Mouse (Mus musculus): Measurements from ENCODE around the gene Mybpc2. TPM values are rescaled to one million over a fixed set of nuclear protein-coding genes. Genes with fewer than 3 reads are reported as not detected.

Gene Mybpc2
- total RNA-seq (2014; fragmentation: Nextera tagmentation) = not detected in 2 replicates
- total RNA-seq (2017) = 0.05 TPM in 1 of 2 replicates, not detected in the other
- polyA plus RNA-seq (2012) = not detected in 2 replicates

- DNase-seq (ENCODE audit: low spot score) (no peak), ATAC-seq (ENCODE audit: extremely low read depth, insufficient number of reproducible peaks, low FRiP score, poor library complexity, severe bottlenecking) (no peak)
- Histone ChIP-seq H3K4me1 (ENCODE audit: insufficient read depth, low read depth, low read length) (peaks cover 18% of the 10 kb centered on the region), H3K36me3 (replicated peaks) (no peaks in the 10 kb centered on the region), H3K9me3 (replicated peaks) (no peaks in the 10 kb centered on the region), H3K4me3 (ENCODE audit: low read depth, low read length) (no peak within 1 kb of the TSS), H3K27me3 (ENCODE audit: insufficient read depth, low read length) (peaks cover 75% of the 10 kb centered on the region)
- TF ChIP-seq GATA2 (IDR thresholded peaks at IDR 0.05; ENCODE audit: borderline replicate concordance, low read depth, low read length) (no peak), GATA1 (IDR thresholded peaks at IDR 0.05; ENCODE audit: borderline replicate concordance, low read length) (no peak), CTCF (IDR thresholded peaks at IDR 0.05; ENCODE audit: low read depth, low read length) (no peak), POLR2AphosphoS5 (IDR thresholded peaks at IDR 0.05; ENCODE audit: insufficient replicate concordance, low read depth, low read length) (no peak), TAL1 (conservative IDR thresholded peaks at IDR 0.05; ENCODE audit: low read depth, low read length) (no peak)
Observed at GRCm38 (mm10) chr7:44524502-44524901, at the start of gene Mybpc2. Gene Mybpc2 (minus strand): TSS chr7:44524656.

GRCm38 (mm10) chr7:44572956-44573484 lies 48.6 kb upstream of the Mybpc2 start:
- TF ChIP-seq CTCF (IDR thresholded peaks at IDR 0.05; ENCODE audit: low read depth, low read length) = no peak
- no peak for TF ChIP-seq GATA2 (IDR thresholded peaks at IDR 0.05; ENCODE audit: borderline replicate concordance, low read depth, low read length)
- no peaks in the 10 kb centered on the region for H3K9me3 ChIP-seq (replicated peaks)
- H3K4me1 ChIP-seq (ENCODE audit: insufficient read depth, low read depth, low read length) = peaks cover 10% of the 10 kb centered on the region; the same call in 1 of the 2 replicates
- ATAC-seq (ENCODE audit: extremely low read depth, insufficient number of reproducible peaks, low FRiP score, poor library complexity, severe bottlenecking) = no peak
- H3K27me3 ChIP-seq (ENCODE audit: insufficient read depth, low read length) = peaks cover 29% of the 10 kb centered on the region
- H3K36me3 ChIP-seq (replicated peaks) = no peaks in the 10 kb centered on the region
- DNase-seq (ENCODE audit: low spot score) = no peak
- H3K4me3 ChIP-seq (ENCODE audit: low read depth, low read length) = no peak overlapping the region

- TF ChIP-seq GATA2 (IDR thresholded peaks at IDR 0.05; ENCODE audit: borderline replicate concordance, low read depth, low read length) (no peak), CTCF (IDR thresholded peaks at IDR 0.05; ENCODE audit: low read depth, low read length) (no peak), TAL1 (conservative IDR thresholded peaks at IDR 0.05; ENCODE audit: low read depth, low read length) (no peak), GATA1 (IDR thresholded peaks at IDR 0.05; ENCODE audit: borderline replicate concordance, low read length) (no peak), POLR2AphosphoS5 (IDR thresholded peaks at IDR 0.05; ENCODE audit: insufficient replicate concordance, low read depth, low read length) (no peak)
- DNase-seq (ENCODE audit: low spot score) = no peak
Observed at GRCm38 (mm10) chr7:44572213-44572701, 47.8 kb upstream of the Mybpc2 start, which contains the start of gene Napsa. Gene Napsa (plus strand): TSS chr7:44572380.

GRCm38 (mm10) chr7:44571811-44572210 lies 47.4 kb upstream of the Mybpc2 start:
- H3K4me1 ChIP-seq (ENCODE audit: insufficient read depth, low read depth, low read length) = peaks cover 10% of the 10 kb centered on the region; the same call in 1 of the 2 replicates
- H3K4me3 ChIP-seq (ENCODE audit: low read depth, low read length) = no peak overlapping the region
- no peaks in the 10 kb centered on the region for H3K9me3 ChIP-seq (replicated peaks)
- H3K36me3 ChIP-seq (replicated peaks) = no peaks in the 10 kb centered on the region
- TF ChIP-seq POLR2AphosphoS5 (IDR thresholded peaks at IDR 0.05; ENCODE audit: insufficient replicate concordance, low read depth, low read length) (no peak), GATA1 (IDR thresholded peaks at IDR 0.05; ENCODE audit: borderline replicate concordance, low read length) (no peak), GATA2 (IDR thresholded peaks at IDR 0.05; ENCODE audit: borderline replicate concordance, low read depth, low read length) (no peak), CTCF (IDR thresholded peaks at IDR 0.05; ENCODE audit: low read depth, low read length) (no peak), TAL1 (conservative IDR thresholded peaks at IDR 0.05; ENCODE audit: low read depth, low read length) (no peak)
- ATAC-seq (ENCODE audit: extremely low read depth, insufficient number of reproducible peaks, low FRiP score, poor library complexity, severe bottlenecking) = no peak
- no peak for DNase-seq (ENCODE audit: low spot score)
- H3K27me3 ChIP-seq (ENCODE audit: insufficient read depth, low read length) = peaks cover 29% of the 10 kb centered on the region

More at GRCm38 (mm10) chr7:44572213-44572701, 47.8 kb upstream of the Mybpc2 start, which contains the start of gene Napsa:
- H3K4me3 ChIP-seq (ENCODE audit: low read depth, low read length) = no peak within 1 kb of the TSS
- peaks cover 10% of the 10 kb centered on the region; the same call in 1 of the 2 replicates for H3K4me1 ChIP-seq (ENCODE audit: insufficient read depth, low read depth, low read length)
- H3K9me3 ChIP-seq (replicated peaks) = no peaks in the 10 kb centered on the region
- no peaks in the 10 kb centered on the region for H3K36me3 ChIP-seq (replicated peaks)
- no peak for ATAC-seq (ENCODE audit: extremely low read depth, insufficient number of reproducible peaks, low FRiP score, poor library complexity, severe bottlenecking)
- peaks cover 29% of the 10 kb centered on the region for H3K27me3 ChIP-seq (ENCODE audit: insufficient read depth, low read length)

GRCm38 (mm10) chr7:44570989-44571388 lies 46.5 kb upstream of the Mybpc2 start:
- ATAC-seq (ENCODE audit: extremely low read depth, insufficient number of reproducible peaks, low FRiP score, poor library complexity, severe bottlenecking) (no peak), DNase-seq (ENCODE audit: low spot score) (no peak)
- no peak overlapping the region for H3K4me3 ChIP-seq (ENCODE audit: low read depth, low read length)
- no peaks in the 10 kb centered on the region for H3K9me3 ChIP-seq (replicated peaks)
- H3K36me3 ChIP-seq (replicated peaks) = no peaks in the 10 kb centered on the region
- peaks cover 10% of the 10 kb centered on the region; the same call in 1 of the 2 replicates for H3K4me1 ChIP-seq (ENCODE audit: insufficient read depth, low read depth, low read length)
- H3K27me3 ChIP-seq (ENCODE audit: insufficient read depth, low read length) = peaks cover 29% of the 10 kb centered on the region
- TF ChIP-seq CTCF (IDR thresholded peaks at IDR 0.05; ENCODE audit: low read depth, low read length) (no peak), TAL1 (conservative IDR thresholded peaks at IDR 0.05; ENCODE audit: low read depth, low read length) (no peak), GATA1 (IDR thresholded peaks at IDR 0.05; ENCODE audit: borderline replicate concordance, low read length) (no peak), GATA2 (IDR thresholded peaks at IDR 0.05; ENCODE audit: borderline replicate concordance, low read depth, low read length) (no peak), POLR2AphosphoS5 (IDR thresholded peaks at IDR 0.05; ENCODE audit: insufficient replicate concordance, low read depth, low read length) (no peak)

- Histone ChIP-seq H3K4me3 (ENCODE audit: low read depth, low read length) (no peak overlapping the region), H3K4me1 (ENCODE audit: insufficient read depth, low read depth, low read length) (peaks cover 10% of the 10 kb centered on the region; the same call in 1 of the 2 replicates), H3K27me3 (ENCODE audit: insufficient read depth, low read length) (peaks cover 39% of the 10 kb centered on the region), H3K9me3 (replicated peaks) (no peaks in the 10 kb centered on the region), H3K36me3 (replicated peaks) (no peaks in the 10 kb centered on the region)
- no peak for ATAC-seq (ENCODE audit: extremely low read depth, insufficient number of reproducible peaks, low FRiP score, poor library complexity, severe bottlenecking)
- TF ChIP-seq GATA2 (IDR thresholded peaks at IDR 0.05; ENCODE audit: borderline replicate concordance, low read depth, low read length) (no peak), TAL1 (conservative IDR thresholded peaks at IDR 0.05; ENCODE audit: low read depth, low read length) (no peak), POLR2AphosphoS5 (IDR thresholded peaks at IDR 0.05; ENCODE audit: insufficient replicate concordance, low read depth, low read length) (no peak), GATA1 (IDR thresholded peaks at IDR 0.05; ENCODE audit: borderline replicate concordance, low read length) (no peak), CTCF (IDR thresholded peaks at IDR 0.05; ENCODE audit: low read depth, low read length) (no peak)
- no peak for DNase-seq (ENCODE audit: low spot score)
Observed at GRCm38 (mm10) chr7:44568803-44569202, 44.3 kb upstream of the Mybpc2 start.

Data from G1E (cell line).